In genomic region chr2:180120292-180120761, GRCm38 (mm10) we compare ENCODE assay signal across 8 mouse cellular contexts. TPM values are rescaled to one million over a fixed set of nuclear protein-coding genes. Genes with fewer than 3 reads are reported as not detected.
A peak's percentile ranks its signal among the peaks of the same experiment; 100 is the strongest.
DNase-seq lines count a peak whose midpoint lies in the region; ATAC-seq and TF ChIP-seq lines count a peak whose summit lies in the region.

No protein-coding gene starts in this region.

- H3K9me3 ChIP-seq in kidney, embryonic 14.5 days (ENCODE audit: control insufficient read depth, low read length) = peaks cover 4% of the 10 kb centered on the region; the same call in 1 of the 2 replicates
- no peaks in the 10 kb centered on the region for H3K9me3 ChIP-seq in intestine, embryonic 15.5 days
- no peaks in the 10 kb centered on the region for H3K9me3 ChIP-seq in midbrain, postnatal 0 days (ENCODE audit: low read length)

- no peak overlapping the region; the same call in 1 of the 2 replicates for H3K9ac ChIP-seq in kidney, embryonic 14.5 days (ENCODE audit: low read depth, low read length)
- peak overlapping the region; percentile 88 for H3K9ac ChIP-seq in intestine, embryonic 15.5 days
- H3K9ac ChIP-seq in midbrain, postnatal 0 days (replicated peaks; ENCODE audit: low read length, poor library complexity, severe bottlenecking) = peak overlapping the region; percentile 90; the same call in 1 of the 2 replicates

- TF ChIP-seq CTCF in midbrain, postnatal 0 days (IDR thresholded peaks at IDR 0.05) = no peak

- H3K4me3 ChIP-seq in kidney, embryonic 14.5 days (ENCODE audit: low read length) = peak overlapping the region; percentile 84
- peak overlapping the region; percentile 94 for H3K4me3 ChIP-seq in intestine, embryonic 15.5 days (replicated peaks)
- H3K4me3 ChIP-seq in midbrain, postnatal 0 days (ENCODE audit: low read depth, low read length) = peak overlapping the region; percentile 91

- no peak for ATAC-seq in kidney, embryonic 14.5 days (ENCODE audit: low FRiP score, low TSS enrichment)
- peak; percentile 6 for ATAC-seq in common myeloid progenitor, adult 5-6 weeks (replicated peaks; ENCODE audit: low read depth, poor library complexity, severe bottlenecking)
- no peak for ATAC-seq in intestine, embryonic 15.5 days
- ATAC-seq in midbrain, postnatal 0 days (ENCODE audit: low FRiP score) = no peak

- no peaks in the 10 kb centered on the region for H3K27me3 ChIP-seq in kidney, embryonic 14.5 days (ENCODE audit: control insufficient read depth, insufficient read depth, low read length)
- H3K27me3 ChIP-seq in intestine, embryonic 15.5 days (replicated peaks) = no peaks in the 10 kb centered on the region
- no peaks in the 10 kb centered on the region for H3K27me3 ChIP-seq in midbrain, postnatal 0 days (ENCODE audit: insufficient read depth, low read length)

- no peak for DNase-seq in kidney, adult 8-10 months
- DNase-seq in midbrain, postnatal 0 days (ENCODE audit: low spot score) = no peak
- no peak for DNase-seq in layer of hippocampus, adult 9-11 months
- no peak for DNase-seq in left cerebral cortex, adult 18-20 months (ENCODE audit: low spot score in 2 of 2)
- DNase-seq in spleen, postnatal 36 days (ENCODE audit: low spot score in 2 of 2) = no peak

- no peaks in the 10 kb centered on the region; the same call in 1 of the 2 replicates for H3K36me3 ChIP-seq in kidney, embryonic 14.5 days (ENCODE audit: control insufficient read depth, insufficient read depth, low read length)
- no peaks in the 10 kb centered on the region for H3K36me3 ChIP-seq in intestine, embryonic 15.5 days
- H3K36me3 ChIP-seq in midbrain, postnatal 0 days (ENCODE audit: insufficient read depth, low read length) = no peaks in the 10 kb centered on the region

- H3K4me1 ChIP-seq in kidney, embryonic 14.5 days (ENCODE audit: control insufficient read depth, insufficient read depth, low read length) = peaks cover 16% of the 10 kb centered on the region
- H3K4me1 ChIP-seq in intestine, embryonic 15.5 days (replicated peaks) = peaks cover 21% of the 10 kb centered on the region
- H3K4me1 ChIP-seq in midbrain, postnatal 0 days (ENCODE audit: insufficient read depth, low read length) = peaks cover 18% of the 10 kb centered on the region

- H3K4me2 ChIP-seq in kidney, embryonic 14.5 days (replicated peaks; ENCODE audit: low read depth, low read length) = peak overlapping the region; percentile 62
- H3K4me2 ChIP-seq in intestine, embryonic 15.5 days (replicated peaks) = peak overlapping the region; percentile 89
- peak overlapping the region; percentile 95 for H3K4me2 ChIP-seq in midbrain, postnatal 0 days (ENCODE audit: low read depth, low read length, poor library complexity, severe bottlenecking)

- WGBS in kidney, embryonic 14.5 days = 65% methylated on average over 5 of the region's 5 CpGs
- WGBS in intestine, embryonic 15.5 days = 64% methylated on average over 5 of the region's 5 CpGs
- 66% methylated on average over 5 of the region's 5 CpGs for WGBS in midbrain, postnatal 0 days

- H3K27ac ChIP-seq in kidney, embryonic 14.5 days (ENCODE audit: low read depth, low read length) = no peak overlapping the region
- no peak overlapping the region for H3K27ac ChIP-seq in intestine, embryonic 15.5 days
- no peak overlapping the region for H3K27ac ChIP-seq in midbrain, postnatal 0 days (ENCODE audit: low read depth, low read length)

RNA-seq across cellular contexts. Expression of gene Osbpl2, which starts 1.2 kb away (rescaled TPM):
- 18.4 and 34.4 TPM in 2 replicates for polyA plus RNA-seq in kidney, embryonic 14.5 days (2014; fragmentation: Nextera tagmentation; extraction: Ambion mirVana)
- total RNA-seq in common myeloid progenitor, adult 5-6 weeks (2017) = 33.8 and 35.9 TPM in 2 replicates
- polyA plus RNA-seq in intestine, embryonic 15.5 days (2015; fragmentation: Nextera tagmentation; extraction: Ambion mirVana) = 29.6 and 32.8 TPM in 2 replicates
- 52.6 and 67.5 TPM in 2 replicates for total RNA-seq in midbrain, postnatal 0 days (2014; rRNA removed)
- 64.9 and 70.3 TPM in 2 replicates for polyA plus RNA-seq in midbrain, postnatal 0 days (2015; fragmentation: Nextera tagmentation; extraction: Ambion mirVana)
- 10 to 100 TPM; 49.1 to 54.1 TPM for total RNA-seq in left cerebral cortex, adult 18-20 months (2021)

RNA-seq across cellular contexts. Expression of gene Hrh3, which starts 16.0 kb away (rescaled TPM):
- polyA plus RNA-seq in kidney, embryonic 14.5 days (2014; fragmentation: Nextera tagmentation; extraction: Ambion mirVana) = not detected in 2 replicates
- total RNA-seq in common myeloid progenitor, adult 5-6 weeks (2017) = not detected in 2 replicates
- polyA plus RNA-seq in intestine, embryonic 15.5 days (2015; fragmentation: Nextera tagmentation; extraction: Ambion mirVana) = 0.08 TPM in 1 of 2 replicates, not detected in the other
- 6.2 and 9.3 TPM in 2 replicates for total RNA-seq in midbrain, postnatal 0 days (2014; rRNA removed)
- polyA plus RNA-seq in midbrain, postnatal 0 days (2015; fragmentation: Nextera tagmentation; extraction: Ambion mirVana) = 4.9 and 6.2 TPM in 2 replicates
- 100 to 1,000 TPM in 1 of 2 experiments, 10 to 100 TPM in 1; 87.6 to 114 TPM for total RNA-seq in left cerebral cortex, adult 18-20 months (2021)

RNA-seq across cellular contexts. Expression of gene Mtg2, which starts 49.9 kb away (rescaled TPM):
- 24.6 and 28.6 TPM in 2 replicates for polyA plus RNA-seq in kidney, embryonic 14.5 days (2014; fragmentation: Nextera tagmentation; extraction: Ambion mirVana)
- total RNA-seq in common myeloid progenitor, adult 5-6 weeks (2017) = 9.7 and 12.5 TPM in 2 replicates
- 24.9 and 28.2 TPM in 2 replicates for polyA plus RNA-seq in intestine, embryonic 15.5 days (2015; fragmentation: Nextera tagmentation; extraction: Ambion mirVana)
- 18.0 and 21.3 TPM in 2 replicates for total RNA-seq in midbrain, postnatal 0 days (2014; rRNA removed)
- polyA plus RNA-seq in midbrain, postnatal 0 days (2015; fragmentation: Nextera tagmentation; extraction: Ambion mirVana) = 27.3 and 29.1 TPM in 2 replicates
- 10 to 100 TPM; 13.7 to 17.5 TPM for total RNA-seq in left cerebral cortex, adult 18-20 months (2021)

RNA-seq across cellular contexts. Expression of gene Adrm1, which starts 51.0 kb away (rescaled TPM):
- 159 and 160 TPM in 2 replicates for polyA plus RNA-seq in kidney, embryonic 14.5 days (2014; fragmentation: Nextera tagmentation; extraction: Ambion mirVana)
- total RNA-seq in common myeloid progenitor, adult 5-6 weeks (2017) = 51.8 and 52.0 TPM in 2 replicates
- polyA plus RNA-seq in intestine, embryonic 15.5 days (2015; fragmentation: Nextera tagmentation; extraction: Ambion mirVana) = 172 TPM in 2 replicates
- 98.2 and 105 TPM in 2 replicates for total RNA-seq in midbrain, postnatal 0 days (2014; rRNA removed)
- polyA plus RNA-seq in midbrain, postnatal 0 days (2015; fragmentation: Nextera tagmentation; extraction: Ambion mirVana) = 222 and 224 TPM in 2 replicates
- 100 to 1,000 TPM; 106 to 111 TPM for total RNA-seq in left cerebral cortex, adult 18-20 months (2021)
